Mouse (Mus musculus) MEL (cell line): ENCODE data around the gene Zdbf2. TPM values are rescaled to one million over a fixed set of nuclear protein-coding genes. Genes with fewer than 3 reads are reported as not detected.

Experiments
- DNase-seq: peaks from one replicate; pipeline ENCODE4 v3.0.0; 2011; ENCODE audit warnings: low read depth, low spot score
- H3K27ac ChIP-seq: 2 replicates; pipeline ENCODE4 v1.5.1; 2012; ENCODE audit warnings: low read depth, mild to moderate bottlenecking, control low read depth, low read length, moderate library complexity; ENCODE audit not compliant: control insufficient read depth
- H3K27me3 ChIP-seq, 2 experiments: fragments of 150-350 bp in 1 of 2; sonication (generic) in 1 of 2; 2 replicates each; pipeline ENCODE4 v1.6.1; 2012; ENCODE audit warnings: low read length in 2 of 2, mild to moderate bottlenecking in 2 of 2, improper control_type of control experiment in 1 of 2, moderate library complexity in 1 of 2; ENCODE audit not compliant: insufficient read depth in 2 of 2, control insufficient read depth in 1 of 2
- H3K36me3 ChIP-seq, 2 experiments: 2 replicates each; pipeline ENCODE4 v1.6.1; 2012 to 2014; ENCODE audit warnings: low read length in 2 of 2, improper control_type of control experiment in 1 of 2, inconsistent platforms in 1 of 2, mild to moderate bottlenecking in 1 of 2; ENCODE audit not compliant: insufficient read depth in 2 of 2, control insufficient read depth in 1 of 2
- H3K4me1 ChIP-seq, 2 experiments: fragments of 150-350 bp in 1 of 2; sonication (generic) in 1 of 2; 2 replicates each; pipeline ENCODE4 v1.6.1; 2012; ENCODE audit warnings: low read length in 2 of 2, improper control_type of control experiment in 1 of 2, mild to moderate bottlenecking in 1 of 2; ENCODE audit not compliant: insufficient read depth in 2 of 2, control insufficient read depth in 1 of 2
- H3K4me3 ChIP-seq, 2 experiments: fragments of 150-350 bp in 1 of 2; sonication (generic) in 1 of 2; 2 replicates each; pipeline ENCODE4 v1.5.1; 2012; ENCODE audit warnings: low read depth in 2 of 2, low read length in 2 of 2, mild to moderate bottlenecking in 2 of 2, moderate library complexity in 2 of 2, control low read depth in 1 of 2, improper control_type of control experiment in 1 of 2; ENCODE audit not compliant: control insufficient read depth in 1 of 2, insufficient read depth in 1 of 2
- H3K79me2 ChIP-seq: 2 replicates; pipeline ENCODE4 v1.6.1; 2012; ENCODE audit warnings: mild to moderate bottlenecking, low read length, moderate library complexity; ENCODE audit not compliant: control insufficient read depth, poor library complexity, insufficient read depth
- H3K9ac ChIP-seq: 2 replicates; pipeline ENCODE4 v1.6.1; 2012; ENCODE audit warnings: low read depth, mild to moderate bottlenecking, control low read depth, low read length, moderate library complexity; ENCODE audit not compliant: control insufficient read depth, poor library complexity, severe bottlenecking
- H3K9me3 ChIP-seq: fragments of 150-350 bp; sonication (generic); replicated peaks from 2 replicates; pipeline ENCODE4 v1.6.1; 2012; ENCODE audit warnings: mild to moderate bottlenecking, low read length, improper control_type of control experiment, moderate library complexity; ENCODE audit not compliant: insufficient read depth
- ELF1 ChIP-seq: IDR thresholded peaks from 2 replicates; pipeline ENCODE4 v1.6.1; 2014; ENCODE audit warnings: low read depth, mild to moderate bottlenecking, inconsistent platforms, low read length, improper control_type of control experiment, moderate library complexity
- EP300 ChIP-seq, 2 experiments: IDR thresholded peaks; 2 replicates each; pipeline ENCODE4 v1.6.1; 2011; ENCODE audit warnings: improper control_type of control experiment in 2 of 2, low read length in 2 of 2, low read depth in 1 of 2, mild to moderate bottlenecking in 1 of 2
- MAFK ChIP-seq: IDR thresholded peaks from 2 replicates; pipeline ENCODE4 v1.6.1; 2011; ENCODE audit warnings: low read depth, mild to moderate bottlenecking, low read length, improper control_type of control experiment, borderline replicate concordance
- MAZ ChIP-seq: IDR thresholded peaks from 2 replicates; pipeline ENCODE4 v1.6.1; 2012; ENCODE audit warnings: low read depth, mild to moderate bottlenecking, inconsistent platforms, low read length, improper control_type of control experiment
- MEF2A ChIP-seq: IDR thresholded peaks from 2 replicates; pipeline ENCODE4 v1.6.1; 2014; ENCODE audit warnings: low read depth, mild to moderate bottlenecking, inconsistent platforms, low read length, improper control_type of control experiment; ENCODE audit not compliant: poor library complexity, insufficient replicate concordance, severe bottlenecking; ENCODE audit errors: extremely low read depth
- MXI1 ChIP-seq: IDR thresholded peaks from 2 replicates; pipeline ENCODE4 v1.6.1; 2011; ENCODE audit warnings: mild to moderate bottlenecking, low read depth, low read length, improper control_type of control experiment
- NELFE ChIP-seq: IDR thresholded peaks from 2 replicates; pipeline ENCODE4 v1.6.1; 2011; ENCODE audit warnings: low read depth, low read length, improper control_type of control experiment
- NRF1 ChIP-seq: IDR thresholded peaks from 2 replicates; pipeline ENCODE4 v1.6.1; 2014; ENCODE audit warnings: low read depth, mild to moderate bottlenecking, inconsistent platforms, low read length, improper control_type of control experiment, moderate library complexity; ENCODE audit not compliant: poor library complexity, insufficient read depth, severe bottlenecking
- POLR2AphosphoS5 ChIP-seq: IDR thresholded peaks from 2 replicates; pipeline ENCODE4 v1.6.1; 2012; ENCODE audit warnings: low read depth, borderline replicate concordance, mild to moderate bottlenecking, inconsistent platforms, low read length, moderate library complexity, mixed read lengths
- RAD21 ChIP-seq: IDR thresholded peaks from 2 replicates; pipeline ENCODE4 v1.6.1; 2011; ENCODE audit warnings: mild to moderate bottlenecking, low read depth, low read length, improper control_type of control experiment
- TBP ChIP-seq: IDR thresholded peaks from 2 replicates; pipeline ENCODE4 v1.8.0; 2011; ENCODE audit warnings: low read depth, low read length, improper control_type of control experiment
- USF1 ChIP-seq: IDR thresholded peaks from 2 replicates; pipeline ENCODE4 v1.6.1; 2014; ENCODE audit warnings: low read depth, mild to moderate bottlenecking, inconsistent platforms, low read length, improper control_type of control experiment, moderate library complexity
- ZC3H11A ChIP-seq: IDR thresholded peaks from 2 replicates; pipeline ENCODE4 v1.6.1; 2012; ENCODE audit warnings: low read depth, mild to moderate bottlenecking, inconsistent platforms, low read length, improper control_type of control experiment
- ZKSCAN1 ChIP-seq: IDR thresholded peaks from 2 replicates; pipeline ENCODE4 v1.6.1; 2012; ENCODE audit warnings: low read depth, mild to moderate bottlenecking, inconsistent platforms, low read length, improper control_type of control experiment, moderate library complexity
- polyA plus RNA-seq, 2 experiments: library from polyadenylated mRNA; stranded (reverse) in 1 of 2; unstranded in 1 of 2; fragments of >175 nt in 1 of 2; fragments of >200 nt in 1 of 2; gene quantifications; 2 replicates each; pipeline versions ENCODE4 v1.2.1 to v1.2.4; 2012; ENCODE audit warnings: low replicate concordance in 2 of 2, low read depth in 1 of 2; ENCODE audit not compliant: insufficient read length in 2 of 2, insufficient read depth in 1 of 2, missing spikeins in 1 of 2
- total RNA-seq: library from RNA; depleted of rRNA; stranded (reverse); fragments of 300-350 nt; gene quantifications from 2 replicates; pipeline ENCODE4 v1.2.3, GENCODE M21; 2012

Gene Zdbf2
- total and polyA plus RNA-seq, 3 experiments: not detected

- no peak overlapping the region for H3K4me3 ChIP-seq
- no peak for TF ChIP-seq ZKSCAN1
- no peak for TF ChIP-seq MXI1
- no peak for TF ChIP-seq RAD21
- no peaks in the 10 kb centered on the region for H3K36me3 ChIP-seq
- H3K79me2 ChIP-seq: no peaks in the 10 kb centered on the region
- no peak overlapping the region for H3K27ac ChIP-seq
- H3K9ac ChIP-seq: no peak overlapping the region
- no peaks in the 10 kb centered on the region; a peak in 1 of 4 replicates for H3K27me3 ChIP-seq
- no peak for DNase-seq
- H3K9me3 ChIP-seq: no peaks in the 10 kb centered on the region
- H3K4me1 ChIP-seq: no peaks in the 10 kb centered on the region
These were observed 35.7 kb upstream of the Zdbf2 start for GRCm38 (mm10) chr1:63237371-63237770.

GRCm38 (mm10) chr1:63239305-63239704, 33.8 kb upstream of the Zdbf2 start:
- no peak for DNase-seq
- Histone ChIP-seq H3K4me1 (no peaks in the 10 kb centered on the region), H3K27ac (no peak overlapping the region), H3K27me3 (no peaks in the 10 kb centered on the region; a peak in 1 of 4 replicates), H3K79me2 (no peaks in the 10 kb centered on the region), H3K9ac (no peak overlapping the region), H3K4me3 (no peak overlapping the region), H3K9me3 (no peaks in the 10 kb centered on the region), H3K36me3 (no peaks in the 10 kb centered on the region)
- TF ChIP-seq USF1: no peak
- TF ChIP-seq MAZ: no peak
- TF ChIP-seq RAD21: no peak
- TF ChIP-seq NELFE: no peak
- TF ChIP-seq MAFK: no peak
- no peak for TF ChIP-seq NRF1
- TF ChIP-seq MEF2A: no peak
- no peak for TF ChIP-seq EP300 (IDR thresholded peaks at IDR 0.05; ENCODE audit: low read depth in 1 of 2, low read length in 2 of 2)
- no peak for TF ChIP-seq ELF1
- no peak for TF ChIP-seq TBP

GRCm38 (mm10) chr1:63239751-63240150, 33.3 kb upstream of the Zdbf2 start:
- no peak for DNase-seq
- H3K36me3 ChIP-seq: no peaks in the 10 kb centered on the region

More at GRCm38 (mm10) chr1:63239751-63240150, 33.3 kb upstream of the Zdbf2 start:
- TF ChIP-seq ZC3H11A (no peak), ZKSCAN1 (no peak), POLR2AphosphoS5 (no peak)
- TF ChIP-seq, all 39 proteins: peak for 0
- no peak overlapping the region for H3K4me3 ChIP-seq
- no peak overlapping the region for H3K27ac ChIP-seq
- no peak overlapping the region for H3K9ac ChIP-seq
- H3K79me2 ChIP-seq: no peaks in the 10 kb centered on the region
- H3K4me1 ChIP-seq: no peaks in the 10 kb centered on the region
- no peaks in the 10 kb centered on the region for H3K9me3 ChIP-seq
- H3K27me3 ChIP-seq: no peaks in the 10 kb centered on the region; a peak in 1 of 4 replicates
